Mouse (Mus musculus) monocyte, adult 5-6 weeks (primary cell): Measurements from ENCODE around the gene Shcbp1l. TPM values are rescaled to one million over a fixed set of nuclear protein-coding genes. Genes with fewer than 3 reads are reported as not detected.
"Not testable (repeated sequence)": the region's sequence is repeated elsewhere in the genome, so short reads cannot be mapped to it uniquely, and the experiment has no call there.

ENCODE experiments used
- ATAC-seq: fragments of 153-309, 156-312 bp; replicated peaks from 2 replicates; pipeline ENCODE4 v1.8.0; 2017; ENCODE audit warnings: mild to moderate bottlenecking; ENCODE audit not compliant: low TSS enrichment, insufficient number of reproducible peaks, severe bottlenecking, poor library complexity, low FRiP score
- total RNA-seq: library from RNA; stranded (forward); fragments of 200-1000, 200-491, 200-594 nt; gene quantifications from 3 replicates; pipeline ENCODE4 v1.2.3, GENCODE M21; 2017

Gene Shcbp1l
- total RNA-seq: 0.64 to 1.1 TPM in 2 of 3 replicates, not detected in the other

DNA sequence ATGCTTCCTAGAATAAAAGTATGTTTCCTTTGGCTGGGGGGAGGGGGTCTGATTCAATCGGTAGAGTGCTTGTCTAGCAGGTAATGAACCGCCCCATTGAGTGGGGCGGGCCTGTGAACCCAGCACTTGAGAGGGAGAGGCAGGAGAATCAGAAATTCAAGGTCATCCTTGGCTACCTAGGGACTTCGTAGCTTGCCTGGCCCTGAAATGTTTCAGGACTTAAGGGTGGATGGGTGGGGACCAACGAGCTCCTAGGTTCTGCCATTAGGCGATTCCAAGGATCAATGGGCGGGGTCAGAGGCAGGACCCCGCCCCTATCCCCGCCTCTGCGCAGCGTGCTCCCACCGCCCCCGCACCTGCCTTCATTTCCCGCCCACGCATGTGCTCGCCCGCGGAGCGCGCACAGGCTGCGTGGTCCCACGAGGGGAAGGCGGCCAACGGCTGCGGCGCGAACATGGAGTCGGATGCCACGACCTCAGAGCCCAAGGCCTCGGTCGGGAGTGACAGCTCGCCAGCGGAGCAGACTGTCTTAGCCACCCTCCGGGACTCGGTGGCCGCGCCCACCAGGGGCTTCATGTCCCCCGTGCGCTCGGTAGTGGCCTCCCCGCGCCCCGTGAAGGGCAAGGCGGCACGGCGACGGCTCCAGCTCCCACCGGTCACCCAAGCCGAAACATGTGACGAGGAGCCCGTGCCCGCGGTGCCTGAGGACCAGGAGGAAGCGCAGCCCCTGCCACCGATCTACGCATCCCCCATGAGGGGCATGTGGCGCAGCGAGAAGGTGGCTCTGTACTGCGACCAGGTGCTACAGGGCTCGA is at the start of gene Shcbp1l:
TSS of gene Shcbp1l (plus strand) at position 393 of the 815 bp plus-strand sequence.
- ATAC-seq: peak; percentile 68

DNA sequence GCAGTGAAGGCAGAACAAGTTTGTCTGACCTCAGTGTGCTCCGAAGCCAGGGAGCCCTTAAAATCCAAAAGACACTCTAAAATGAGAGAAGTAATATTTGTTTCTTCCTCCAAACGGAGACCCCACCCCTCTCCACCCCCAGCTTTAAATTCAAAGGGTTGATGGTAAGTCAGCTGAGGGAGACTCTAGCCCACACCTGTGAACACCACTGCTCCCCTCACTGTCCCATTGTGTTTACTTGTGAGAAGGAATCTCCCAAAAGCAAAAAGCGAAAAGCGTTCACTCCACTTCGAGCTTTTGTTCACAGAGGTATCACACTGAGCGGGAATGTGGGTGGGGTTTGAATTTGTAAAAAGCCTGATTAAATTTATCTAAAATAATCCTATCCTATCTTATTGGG is 48.5 kb upstream of the Shcbp1l start:
- no peak for ATAC-seq

DNA sequence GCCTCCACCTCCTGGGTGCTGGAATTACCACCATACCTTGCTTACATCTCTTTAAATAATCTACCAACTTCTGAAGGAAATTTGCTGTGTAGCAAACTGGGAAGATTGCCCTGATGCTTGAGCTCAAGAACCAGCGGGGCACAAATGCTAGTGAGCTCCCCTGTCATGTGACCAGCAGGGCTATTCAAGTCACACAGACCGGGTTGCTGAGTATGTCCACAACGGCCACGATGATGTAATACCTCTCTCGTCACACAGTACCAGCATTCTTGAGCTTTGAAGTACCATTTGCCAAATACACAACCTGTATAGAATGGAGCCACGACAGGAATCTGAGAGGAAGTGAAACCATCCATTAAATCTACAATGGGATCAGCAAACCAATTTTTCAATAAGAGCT is 46.4 kb upstream of the Shcbp1l start:
- ATAC-seq: no peak

- no peak for ATAC-seq
Observed at GRCm38 (mm10) chr1:153379832-153380231, 45.1 kb upstream of the Shcbp1l start.

DNA sequence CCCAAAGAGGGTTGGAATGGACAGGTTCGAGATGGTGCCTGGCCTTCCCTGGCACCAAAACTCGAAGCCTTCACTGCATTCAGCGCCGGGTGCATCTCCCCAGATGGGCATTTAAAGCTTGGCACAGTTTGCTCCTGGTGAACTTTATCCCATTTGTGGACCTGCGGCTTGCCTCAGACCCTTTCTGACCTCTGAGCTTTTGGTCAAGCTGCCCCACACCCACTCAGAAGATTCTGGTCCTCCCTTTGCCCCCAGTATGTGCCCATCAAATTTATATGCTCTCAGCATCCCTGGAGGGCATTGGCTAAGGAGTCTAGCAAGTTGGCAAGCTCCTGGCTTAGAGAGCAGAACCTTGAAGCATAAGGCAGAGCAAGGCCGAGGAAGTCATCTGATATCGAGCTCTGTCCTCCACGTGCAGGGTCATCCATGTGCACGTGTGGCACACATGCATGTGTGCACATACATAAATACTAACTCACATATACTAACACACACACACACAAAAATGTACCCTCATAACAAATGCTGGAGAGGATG is 44.1 kb upstream of the Shcbp1l start:
- ATAC-seq: no peak

GRCm38 (mm10) chr1:153385081-153385480 is 39.9 kb upstream of the Shcbp1l start:
- ATAC-seq: no peak

GRCm38 (mm10) chr1:153385661-153386060 is 39.3 kb upstream of the Shcbp1l start:
- not testable (repeated sequence) for ATAC-seq

GRCm38 (mm10) chr1:153386271-153387069 is 38.5 kb upstream of the Shcbp1l start:
- ATAC-seq: peak; percentile 92

DNA sequence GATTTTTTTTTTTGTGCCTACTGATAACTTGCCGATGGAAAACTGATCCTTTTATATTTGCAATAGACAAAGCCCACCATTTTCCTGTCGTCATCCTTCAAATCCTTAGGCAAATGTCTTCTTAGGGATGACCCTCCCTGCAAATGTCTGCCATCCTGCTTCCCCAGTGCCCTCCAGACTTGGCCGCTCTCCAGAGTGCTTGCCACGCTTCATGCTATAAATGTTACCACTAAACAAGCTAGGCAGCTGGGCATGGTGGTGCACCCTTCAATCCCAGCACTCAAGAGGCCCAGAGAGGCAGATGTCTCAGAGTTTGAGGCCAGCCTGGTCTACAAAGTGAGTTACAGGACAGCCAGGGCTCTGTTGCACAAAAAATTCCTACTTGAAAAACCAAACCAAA is 29.3 kb upstream of the Shcbp1l start:
- ATAC-seq: not testable (repeated sequence)

GRCm38 (mm10) chr1:153401765-153402164 is 23.2 kb upstream of the Shcbp1l start:
- ATAC-seq: peak; percentile 83

DNA sequence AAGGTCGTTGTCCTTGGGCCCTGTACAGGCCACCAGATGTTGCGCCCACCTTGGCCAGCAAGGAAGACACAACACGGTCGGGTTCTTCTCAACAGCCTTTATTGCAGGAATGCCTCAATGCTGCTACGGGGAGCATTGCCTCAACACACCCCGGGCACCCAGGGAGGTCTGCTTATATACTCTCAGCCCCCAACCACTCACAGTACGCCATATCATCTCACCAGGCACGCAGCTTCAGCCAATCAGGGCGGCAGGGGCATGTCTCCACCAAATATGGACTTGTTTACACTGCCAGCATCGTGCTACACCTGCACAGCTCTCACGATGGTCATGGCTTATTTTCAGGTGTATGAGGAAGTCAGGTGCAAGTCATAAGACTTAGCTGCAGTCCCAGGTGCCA is 17.3 kb upstream of the Shcbp1l start:
- ATAC-seq: not testable (repeated sequence)

GRCm38 (mm10) chr1:153408296-153408695 is 16.7 kb upstream of the Shcbp1l start:
- ATAC-seq: not testable (repeated sequence)

DNA sequence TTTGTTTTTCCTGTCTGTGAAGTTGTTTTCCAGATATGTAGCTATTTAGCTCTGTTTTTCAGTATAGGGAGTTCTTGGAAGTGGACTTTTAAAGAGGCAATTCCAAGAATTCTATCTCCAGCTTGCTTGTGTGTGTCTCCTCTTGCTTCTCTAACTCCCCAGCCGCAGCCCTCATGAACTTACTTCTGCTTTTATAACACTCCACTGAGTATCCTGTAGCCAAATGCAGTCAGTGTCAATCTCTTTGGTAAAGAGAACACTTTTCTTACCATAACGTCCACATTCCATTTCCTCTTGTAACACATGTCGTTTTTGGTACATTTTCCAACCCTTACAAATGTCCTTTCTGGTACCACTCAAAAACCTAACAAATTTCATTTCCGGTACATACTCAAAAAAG is 14.0 kb upstream of the Shcbp1l start:
- peak; percentile 47; the same call in 1 of the 2 replicates for ATAC-seq

DNA sequence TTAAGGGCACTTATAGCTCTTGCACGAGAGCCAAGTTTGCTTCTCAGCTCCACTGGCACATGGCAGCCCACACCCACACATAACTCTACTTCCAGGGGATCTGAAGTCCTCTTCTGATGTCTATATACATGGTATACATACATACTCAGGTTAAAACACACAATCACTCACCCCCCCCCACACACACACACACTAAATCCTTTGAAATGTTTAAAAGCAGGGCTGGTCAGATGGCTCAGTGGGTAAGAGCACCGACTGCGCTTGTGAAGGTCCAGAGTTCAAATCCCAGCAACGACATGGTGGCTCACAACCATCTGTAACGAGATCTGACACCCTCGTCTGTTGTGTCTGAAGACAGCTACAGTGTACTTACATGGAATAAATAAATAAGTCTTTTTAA is 13.2 kb upstream of the Shcbp1l start:
- ATAC-seq: no peak

GRCm38 (mm10) chr1:153412663-153413396 is 12.1 kb upstream of the Shcbp1l start:
- not testable (repeated sequence) for ATAC-seq

GRCm38 (mm10) chr1:153413397-153414020 is 11.5 kb upstream of the Shcbp1l start:
- not testable (repeated sequence) for ATAC-seq

GRCm38 (mm10) chr1:153414114-153414723 is 10.7 kb upstream of the Shcbp1l start:
- ATAC-seq: peak; percentile 67

DNA sequence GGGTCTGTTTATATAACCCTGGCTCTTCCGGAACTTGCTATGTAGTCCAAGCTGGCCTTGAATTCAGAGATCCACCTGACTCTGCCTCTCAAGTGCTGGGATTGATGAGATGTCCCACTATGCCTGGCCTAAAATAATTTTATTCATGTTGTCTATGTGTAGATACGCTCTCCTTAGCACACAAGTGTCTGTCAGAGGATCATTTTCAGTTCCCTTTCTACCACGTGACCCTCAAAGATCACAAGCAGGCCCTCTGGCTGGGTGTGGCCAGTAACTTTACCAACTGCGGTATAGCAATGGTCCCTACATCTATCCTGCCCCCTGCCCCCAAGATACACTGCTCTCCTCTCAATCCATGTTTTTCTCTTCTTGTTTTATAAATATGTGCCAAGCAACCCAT is 10.0 kb upstream of the Shcbp1l start:
- ATAC-seq: peak; percentile 87
